Mouse (Mus musculus): ENCODE measurements around the gene Rpl21.

DNA sequence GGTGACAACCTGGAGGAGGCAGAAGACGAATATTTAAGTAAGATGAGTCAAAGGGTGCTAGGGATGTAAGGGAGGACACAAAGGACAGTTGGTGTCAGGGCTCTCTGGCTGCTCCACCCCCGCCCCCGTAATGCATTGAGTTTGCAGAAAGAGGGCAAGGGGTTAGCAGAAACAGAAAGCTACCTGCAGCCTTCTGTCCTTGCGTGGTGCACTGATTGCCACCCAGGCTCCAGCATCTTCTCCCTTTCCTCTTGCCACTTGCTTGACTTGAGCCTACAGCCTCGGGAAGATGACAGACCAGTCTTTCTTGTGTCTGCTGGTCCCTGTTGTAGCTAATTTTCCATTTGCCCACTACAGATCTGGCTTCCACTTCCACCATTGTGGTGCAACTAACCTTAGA lies 7.1 kb downstream of the Rpl21 start:
- TF ChIP-seq CTCF (conservative IDR thresholded peaks at IDR 0.05; ENCODE audit: low read length): no peak
- TF ChIP-seq NANOG (IDR thresholded peaks at IDR 0.05; ENCODE audit: borderline replicate concordance, low read length): no peak
